Comparison of ENCODE assay signal across 8 mouse cellular contexts in genomic region chr10:34033630-34034305, GRCm38 (mm10). TPM values are rescaled to one million over a fixed set of nuclear protein-coding genes. Genes with fewer than 3 reads are reported as not detected.
A peak's percentile ranks its signal among the peaks of the same experiment; 100 is the strongest.
DNase-seq lines count a peak whose midpoint lies in the region; ATAC-seq lines count a peak whose summit lies in the region.

No protein-coding gene starts in this region.

- no peaks in the 10 kb centered on the region for H3K36me3 ChIP-seq in intestine, embryonic 14.5 days (ENCODE audit: control insufficient read depth, insufficient read depth, low read length)

- H3K27me3 ChIP-seq in intestine, embryonic 14.5 days (replicated peaks; ENCODE audit: control insufficient read depth, insufficient read depth, low read length), result no peaks in the 10 kb centered on the region

- peak; percentile 81 for ATAC-seq in intestine, embryonic 14.5 days (replicated peaks; ENCODE audit: low FRiP score, low TSS enrichment, low read depth)

- intact Hi-C loops in left cerebral cortex, postnatal 25 days (cut with DNase I), result no loop called here

- no peaks in the 10 kb centered on the region for H3K4me1 ChIP-seq in intestine, embryonic 14.5 days (replicated peaks; ENCODE audit: control insufficient read depth, insufficient read depth, low read length)

- peak overlapping the region; percentile 40 for H3K4me2 ChIP-seq in intestine, embryonic 14.5 days (ENCODE audit: low read length)

- WGBS in intestine, embryonic 14.5 days, result 21% methylated on average over 22 of the region's 22 CpGs

- no peaks in the 10 kb centered on the region for H3K9me3 ChIP-seq in intestine, embryonic 14.5 days (ENCODE audit: control insufficient read depth, low read length)

- no peak overlapping the region for H3K4me3 ChIP-seq in intestine, embryonic 14.5 days (ENCODE audit: low read depth, low read length)

- DNase-seq in ZHBTc4 (ENCODE audit: low read depth, low spot score), result peak; percentile 91
- peak; percentile 93 for DNase-seq in embryo, embryonic 10 days (ENCODE audit: low spot score)
- peak; percentile 61 for DNase-seq in gastrocnemius, postnatal 25 days
- DNase-seq in intestine, embryonic 14.5 days (ENCODE audit: low spot score), result peak; percentile 83
- DNase-seq in left cerebral cortex, postnatal 25 days (ENCODE audit: low spot score in 2 of 2), result peak; percentile 71 to 79
- DNase-seq in mesoderm, embryonic 11.5 days (ENCODE audit: low read depth, low spot score), result peak; percentile 81
- DNase-seq in right cerebral cortex, postnatal 4 days, result peak; percentile 79
- DNase-seq in urinary bladder, postnatal 4 days (ENCODE audit: low spot score in 2 of 2), result peak; percentile 58 to 72

- H3K9ac ChIP-seq in intestine, embryonic 14.5 days (ENCODE audit: low read length), result peak overlapping the region; percentile 25; the same call in 1 of the 2 replicates

- no peak overlapping the region for H3K27ac ChIP-seq in intestine, embryonic 14.5 days (ENCODE audit: low read depth)

RNA-seq across cellular contexts. Expression of gene Trappc3l, which starts 3.6 kb away (rescaled TPM):
- total RNA-seq in gastrocnemius, postnatal 25 days (2021), result not detected
- polyA plus RNA-seq in intestine, embryonic 14.5 days (2014; fragmentation: Nextera tagmentation; extraction: Ambion mirVana), result not detected in 2 replicates
- total RNA-seq in left cerebral cortex, postnatal 25 days (2021), result under 1 TPM; 0.27 to 0.55 TPM

RNA-seq across cellular contexts. Expression of gene Calhm4, which starts 10.3 kb away (rescaled TPM):
- not detected for total RNA-seq in gastrocnemius, postnatal 25 days (2021)
- not detected in 2 replicates for polyA plus RNA-seq in intestine, embryonic 14.5 days (2014; fragmentation: Nextera tagmentation; extraction: Ambion mirVana)
- total RNA-seq in left cerebral cortex, postnatal 25 days (2021), result not detected

RNA-seq across cellular contexts. Expression of gene Rwdd1, which starts 14.3 kb away (rescaled TPM):
- 100 to 1,000 TPM; 123 to 143 TPM for total RNA-seq in gastrocnemius, postnatal 25 days (2021)
- 130 and 133 TPM in 2 replicates for polyA plus RNA-seq in intestine, embryonic 14.5 days (2014; fragmentation: Nextera tagmentation; extraction: Ambion mirVana)
- total RNA-seq in left cerebral cortex, postnatal 25 days (2021), result 100 to 1,000 TPM in 1 of 2 experiments, 10 to 100 TPM in 1; 89.7 to 101 TPM
